Comparison of ENCODE assay signal across 18 mouse cellular contexts in the genomic region with DNA sequence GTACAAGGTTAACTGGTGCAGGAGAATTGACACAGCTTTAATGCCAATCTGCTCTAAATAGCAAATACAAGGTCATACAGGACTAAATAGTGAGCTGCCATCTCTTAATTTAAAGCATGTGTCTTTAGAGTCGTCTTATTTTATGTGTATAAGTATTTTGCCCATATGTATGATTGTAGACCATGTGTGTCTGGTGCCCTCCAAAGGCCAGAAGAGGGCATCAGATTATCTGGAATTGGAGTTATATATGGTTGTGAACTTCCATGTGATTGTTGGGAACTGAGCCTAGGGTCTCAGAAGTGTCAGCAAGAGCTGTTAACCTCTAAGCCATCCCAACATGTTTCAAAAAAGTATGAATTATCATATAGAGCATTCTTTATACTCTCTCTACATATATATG.
DNase-seq lines count a peak whose midpoint lies in the region; ATAC-seq and TF ChIP-seq lines count a peak whose summit lies in the region.
"Had no signal": no experiment of that assay in that cellular context is flagged by ENCODE, and none has a peak within 500 bp of the region (broad histone marks: within the 10 kb centered on the region; RNA-seq: fewer than 3 reads in every experiment).

No protein-coding gene starts in this region.

- H3K27me3 ChIP-seq in heart, postnatal 0 days (ENCODE audit: control insufficient read depth, insufficient read depth, low read length), result no peaks in the 10 kb centered on the region
- no peaks in the 10 kb centered on the region for H3K27me3 ChIP-seq in liver, embryonic 14.5 days (ENCODE audit: control insufficient read depth, insufficient read depth, low read length)
- H3K27me3 ChIP-seq in liver, embryonic 11.5 days (replicated peaks; ENCODE audit: control insufficient read depth, insufficient read depth, low read length), result no peaks in the 10 kb centered on the region
- H3K27me3 ChIP-seq: forebrain, embryonic 12.5 days; midbrain, embryonic 15.5 days; neural tube, embryonic 15.5 days; stomach, embryonic 15.5 days had no signal

- H3K4me2 ChIP-seq in heart, postnatal 0 days (ENCODE audit: low read depth, low read length), result no peak overlapping the region
- H3K4me2 ChIP-seq in liver, embryonic 14.5 days (ENCODE audit: low read depth), result no peak overlapping the region
- H3K4me2 ChIP-seq in liver, embryonic 11.5 days, result no peak overlapping the region
- H3K4me2 ChIP-seq: forebrain, embryonic 12.5 days; midbrain, embryonic 15.5 days; neural tube, embryonic 15.5 days; stomach, embryonic 15.5 days had no signal

- no peak for DNase-seq in heart, postnatal 0 days (ENCODE audit: low spot score)
- no peak for DNase-seq in heart, adult 11 months
- DNase-seq in liver, embryonic 14.5 days (ENCODE audit: low read depth in 3 of 3, low spot score in 3 of 3), result no peak
- DNase-seq in liver, embryonic 11.5 days (ENCODE audit: low spot score), result no peak
- peak; percentile 2 for DNase-seq in 416B (ENCODE audit: low read depth)
- DNase-seq in A20 (ENCODE audit: low read depth, low spot score), result peak; percentile 10
- no peak for DNase-seq in adrenal gland, postnatal 4 days (ENCODE audit: low spot score in 2 of 2)
- DNase-seq in right cerebral cortex, postnatal 4 days, result no peak
- DNase-seq: cerebellum, adult 9-11 months; gastrocnemius, postnatal 25 days; heart, postnatal 10 days; right cerebral cortex, postnatal 25 days; thymus, adult 2 months had no signal

- no peak for ATAC-seq in heart, postnatal 0 days (ENCODE audit: insufficient read depth, low read depth)
- no peak for ATAC-seq in liver, embryonic 14.5 days (ENCODE audit: insufficient read depth)
- ATAC-seq in liver, embryonic 11.5 days (replicated peaks; ENCODE audit: low FRiP score), result no peak
- ATAC-seq: CD4-positive, CD25-positive, alpha-beta regulatory T cell, adult 4 months; midbrain, embryonic 15.5 days had no signal

- H3K4me1 ChIP-seq in heart, postnatal 0 days (ENCODE audit: control insufficient read depth, insufficient read depth), result no peaks in the 10 kb centered on the region
- no peaks in the 10 kb centered on the region for H3K4me1 ChIP-seq in liver, embryonic 14.5 days (replicated peaks; ENCODE audit: control insufficient read depth in 2 of 2, insufficient read depth in 2 of 2, low read length in 1 of 2)
- no peaks in the 10 kb centered on the region for H3K4me1 ChIP-seq in liver, embryonic 11.5 days (replicated peaks; ENCODE audit: control insufficient read depth, insufficient read depth, low read length)
- H3K4me1 ChIP-seq: forebrain, embryonic 12.5 days; midbrain, embryonic 15.5 days; neural tube, embryonic 15.5 days; stomach, embryonic 15.5 days had no signal

- peak; percentile 48 for TF ChIP-seq CTCF in heart, postnatal 0 days (IDR thresholded peaks at IDR 0.05; ENCODE audit: low read depth)
- 0 out of 2 replicates have a peak, but pooled peaks have one; percentile 6 for TF ChIP-seq CTCF in liver, embryonic 14.5 days (IDR thresholded peaks at IDR 0.05; ENCODE audit: low read depth)

- H3K27ac ChIP-seq in heart, postnatal 0 days (ENCODE audit: low read depth), result no peak overlapping the region
- H3K27ac ChIP-seq in liver, embryonic 14.5 days, result no peak overlapping the region
- no peak overlapping the region for H3K27ac ChIP-seq in liver, embryonic 11.5 days (ENCODE audit: low read depth, low read length)
- H3K27ac ChIP-seq: forebrain, embryonic 12.5 days; midbrain, embryonic 15.5 days; neural tube, embryonic 15.5 days; stomach, embryonic 15.5 days had no signal

- no peaks in the 10 kb centered on the region for H3K36me3 ChIP-seq in heart, postnatal 0 days (replicated peaks; ENCODE audit: control insufficient read depth, insufficient read depth, low read length)
- H3K36me3 ChIP-seq in liver, embryonic 14.5 days (replicated peaks; ENCODE audit: control insufficient read depth, insufficient read depth, low read depth), result no peaks in the 10 kb centered on the region
- no peaks in the 10 kb centered on the region for H3K36me3 ChIP-seq in liver, embryonic 11.5 days (ENCODE audit: control insufficient read depth, insufficient read depth, low read length)
- H3K36me3 ChIP-seq: forebrain, embryonic 12.5 days; midbrain, embryonic 15.5 days; neural tube, embryonic 15.5 days; stomach, embryonic 15.5 days had no signal

- WGBS in heart, postnatal 0 days, result 29% methylated on average over 1 of the region's 1 CpGs
- 31% methylated on average over 1 of the region's 1 CpGs for WGBS in liver, embryonic 14.5 days (ENCODE audit: insufficient replicate concordance)
- 68% methylated on average over 1 of the region's 1 CpGs for WGBS in liver, embryonic 11.5 days

- no peak overlapping the region for H3K4me3 ChIP-seq in heart, postnatal 0 days (ENCODE audit: low read depth, low read length)
- no peak overlapping the region for H3K4me3 ChIP-seq in liver, embryonic 14.5 days (ENCODE audit: insufficient read depth in 1 of 2, low read depth in 2 of 2, low read length in 2 of 2)
- H3K4me3 ChIP-seq in liver, embryonic 11.5 days (ENCODE audit: low read depth, low read length), result no peak overlapping the region
- H3K4me3 ChIP-seq: forebrain, embryonic 12.5 days; midbrain, embryonic 15.5 days; neural tube, embryonic 15.5 days; stomach, embryonic 15.5 days had no signal

- H3K9me3 ChIP-seq in heart, postnatal 0 days (replicated peaks; ENCODE audit: control insufficient read depth, low read length), result no peaks in the 10 kb centered on the region
- no peaks in the 10 kb centered on the region for H3K9me3 ChIP-seq in liver, embryonic 14.5 days (ENCODE audit: control insufficient read depth, low read length)
- H3K9me3 ChIP-seq in liver, embryonic 11.5 days (ENCODE audit: control insufficient read depth, low read length), result no peaks in the 10 kb centered on the region
- H3K9me3 ChIP-seq: forebrain, embryonic 12.5 days; midbrain, embryonic 15.5 days; neural tube, embryonic 15.5 days; stomach, embryonic 15.5 days had no signal

- no peak overlapping the region for H3K9ac ChIP-seq in heart, postnatal 0 days (replicated peaks; ENCODE audit: low read depth, low read length)
- H3K9ac ChIP-seq in liver, embryonic 14.5 days (replicated peaks), result no peak overlapping the region
- H3K9ac ChIP-seq in liver, embryonic 11.5 days (ENCODE audit: low read depth, low read length), result no peak overlapping the region
- H3K9ac ChIP-seq: forebrain, embryonic 12.5 days; midbrain, embryonic 15.5 days; neural tube, embryonic 15.5 days; stomach, embryonic 15.5 days had no signal

- no peak for TF ChIP-seq EP300 in heart, postnatal 0 days (IDR thresholded peaks at IDR 0.05; ENCODE audit: low read depth)
- no peak for TF ChIP-seq EP300 in liver, embryonic 14.5 days (IDR thresholded peaks at IDR 0.05; ENCODE audit: low read depth)

Comparison
In these comparisons a context has a peak if more than half of its experiments do, and no peak if none do; other contexts are left out.
1. DNase-seq: peak in 416B (single experiment) and A20 (single experiment); none in heart, postnatal 0 days (single experiment), heart, adult 11 months (single experiment), liver, embryonic 14.5 days (0 of 3), liver, embryonic 11.5 days (single experiment), adrenal gland, postnatal 4 days (0 of 2) and right cerebral cortex, postnatal 4 days (single experiment).